Mouse (Mus musculus): ENCODE data around the gene Plcg2.

Plcg2 gene

GRCm38 (mm10) chr8:117488246-117489005, 9.7 kb upstream of the Plcg2 start:
- DNase-seq: peak; percentile 45

- DNase-seq: no peak
Observed at GRCm38 (mm10) chr8:117493543-117493942, 4.5 kb upstream of the Plcg2 start.

- DNase-seq: peak; percentile 20
Observed at GRCm38 (mm10) chr8:117494874-117495273, 3.2 kb upstream of the Plcg2 start.

GRCm38 (mm10) chr8:117498915-117499540, 937 bp downstream of the Plcg2 start:
- DNase-seq: no peak

GRCm38 (mm10) chr8:117500232-117500823, 2.2 kb downstream of the Plcg2 start:
- no peak for DNase-seq

GRCm38 (mm10) chr8:117501323-117501722, 3.2 kb downstream of the Plcg2 start:
- DNase-seq: no peak

GRCm38 (mm10) chr8:117503405-117504069, 5.4 kb downstream of the Plcg2 start:
- no peak for DNase-seq

GRCm38 (mm10) chr8:117507703-117508102, 9.6 kb downstream of the Plcg2 start:
- no peak for DNase-seq

GRCm38 (mm10) chr8:117516876-117517565, 18.9 kb downstream of the Plcg2 start:
- no peak for DNase-seq

- no peak for DNase-seq
Observed at GRCm38 (mm10) chr8:117517861-117518260, 19.8 kb downstream of the Plcg2 start.

- DNase-seq: no peak
Observed at GRCm38 (mm10) chr8:117518873-117519272, 20.8 kb downstream of the Plcg2 start.

- DNase-seq: no peak
Observed at GRCm38 (mm10) chr8:117526185-117526584, 28.1 kb downstream of the Plcg2 start.

- no peak for DNase-seq
Observed at GRCm38 (mm10) chr8:117527983-117528382, 29.9 kb downstream of the Plcg2 start.

GRCm38 (mm10) chr8:117529177-117529576, 31.1 kb downstream of the Plcg2 start:
- DNase-seq: no peak

GRCm38 (mm10) chr8:117532381-117532972, 34.4 kb downstream of the Plcg2 start:
- DNase-seq: no peak

- no peak for DNase-seq
Observed at GRCm38 (mm10) chr8:117536862-117537261, 38.8 kb downstream of the Plcg2 start.

GRCm38 (mm10) chr8:117537751-117538150, 39.7 kb downstream of the Plcg2 start:
- no peak for DNase-seq

GRCm38 (mm10) chr8:117542951-117543350, 44.9 kb downstream of the Plcg2 start:
- no peak for DNase-seq

GRCm38 (mm10) chr8:117543789-117544188, 45.7 kb downstream of the Plcg2 start:
- no peak for DNase-seq

GRCm38 (mm10) chr8:117545043-117545442, 47.0 kb downstream of the Plcg2 start:
- no peak for DNase-seq

- peak; percentile 84 for DNase-seq
Observed at GRCm38 (mm10) chr8:117546386-117546785, 48.3 kb downstream of the Plcg2 start.

- DNase-seq: no peak
Observed at GRCm38 (mm10) chr8:117547945-117548344, 49.9 kb downstream of the Plcg2 start.
